Mouse (Mus musculus): Measurements from ENCODE around the gene Pilrb2. TPM values are rescaled to one million over a fixed set of nuclear protein-coding genes. Genes with fewer than 3 reads are reported as not detected.
"Not testable (repeated sequence)": the region's sequence is repeated elsewhere in the genome, so short reads cannot be mapped to it uniquely, and the experiment has no call there.

Pilrb2 gene
- 0.13 and 0.41 TPM in 2 replicates for polyA plus RNA-seq (2012; rRNA removed)
- 0.40 TPM in 1 of 2 replicates, not detected in the other for polyA plus RNA-seq (2014; fragmentation: Nextera tagmentation; extraction: Ambion mirVana)

DNA sequence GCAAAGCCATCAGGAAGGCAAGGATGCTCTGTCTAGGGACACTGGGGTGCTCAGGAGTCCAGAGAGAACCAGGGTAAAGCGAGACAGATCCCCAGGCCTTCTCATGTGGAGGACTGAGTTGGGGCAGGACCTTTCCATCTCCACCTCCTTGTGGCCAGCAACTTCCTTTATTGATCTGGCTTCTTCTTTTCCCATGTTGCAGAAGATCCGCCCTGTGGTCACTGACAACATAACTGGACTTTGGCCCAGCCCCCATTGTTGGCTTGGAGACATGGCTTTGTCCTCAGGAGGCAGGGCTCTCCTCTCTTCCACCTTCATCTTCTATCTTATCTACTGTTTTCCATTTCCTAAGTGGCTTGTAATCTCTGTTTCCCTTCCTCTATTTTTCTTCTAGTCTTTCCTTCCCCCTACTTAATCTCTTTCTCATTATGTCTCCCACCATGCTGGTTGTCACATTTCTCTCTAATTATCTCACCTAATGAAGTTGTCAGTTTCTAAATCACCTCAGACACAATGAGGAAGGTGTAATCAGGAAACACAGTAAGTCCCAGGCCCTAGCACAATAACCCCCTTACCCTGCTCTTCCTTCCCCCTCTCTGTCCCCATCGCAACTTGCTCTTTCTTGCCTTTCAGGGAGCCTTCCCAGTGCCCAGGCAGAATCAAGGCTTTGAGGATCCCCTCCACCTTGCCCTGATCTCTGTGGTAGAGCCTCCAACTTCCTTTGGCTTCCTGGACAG, at the start of gene Pilrb2:
Gene Pilrb2, minus strand, starts transcription at position 172 of the 737 bp plus-strand sequence.
- not testable (repeated sequence) for H3K4me2 ChIP-seq (replicated peaks; ENCODE audit: low read depth, low read length, severe bottlenecking); H3K4me3 ChIP-seq (replicated peaks; ENCODE audit: low read length); H3K9ac ChIP-seq (ENCODE audit: low read depth, low read length, severe bottlenecking); H3K4me1 ChIP-seq (ENCODE audit: control insufficient read depth, insufficient read depth, low read length); H3K9me3 ChIP-seq (ENCODE audit: control insufficient read depth, low read length); H3K36me3 ChIP-seq (ENCODE audit: control insufficient read depth, insufficient read depth, low read length); ATAC-seq (ENCODE audit: low FRiP score, low read depth); H3K27me3 ChIP-seq (ENCODE audit: control insufficient read depth, insufficient read depth, low read length); H3K27ac ChIP-seq (replicated peaks; ENCODE audit: low read depth, low read length); DNase-seq (ENCODE audit: low spot score)
- WGBS, result 63% methylated on average over 2 of the region's 3 CpGs

DNA sequence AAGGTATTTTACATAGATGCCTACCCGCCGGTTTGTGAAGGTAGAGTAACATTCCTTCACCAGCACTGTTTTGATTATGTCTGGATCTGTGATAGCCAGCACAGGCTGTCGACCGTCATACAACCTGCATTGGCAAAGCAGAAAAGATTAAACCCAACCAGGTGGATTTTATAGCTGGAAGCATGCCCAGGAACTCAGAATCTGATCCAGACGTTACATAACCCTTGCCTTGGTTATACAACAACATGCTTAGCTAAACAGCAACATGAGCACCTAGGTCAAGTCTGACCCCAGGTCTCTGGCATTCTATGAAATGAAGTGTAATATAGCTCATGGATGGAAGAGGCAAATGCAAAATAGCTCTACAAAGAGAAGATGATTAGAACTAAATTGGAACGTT, 43.9 kb upstream of the Pilrb2 start:
- no peak overlapping the region for H3K4me2 ChIP-seq (replicated peaks; ENCODE audit: low read depth, low read length, severe bottlenecking)
- no peak for ATAC-seq (ENCODE audit: low FRiP score, low read depth)
- no peak for DNase-seq (ENCODE audit: low spot score)
- no peaks in the 10 kb centered on the region for H3K36me3 ChIP-seq (ENCODE audit: control insufficient read depth, insufficient read depth, low read length)
- H3K27me3 ChIP-seq (ENCODE audit: control insufficient read depth, insufficient read depth, low read length), result no peaks in the 10 kb centered on the region
- WGBS, result 44% methylated on average over 6 of the region's 6 CpGs
- H3K9ac ChIP-seq (ENCODE audit: low read depth, low read length, severe bottlenecking), result no peak overlapping the region
- no peak for TF ChIP-seq POLR2A (IDR thresholded peaks at IDR 0.05; ENCODE audit: borderline replicate concordance, extremely low read depth, insufficient read depth, insufficient read length)
- no peaks in the 10 kb centered on the region for H3K9me3 ChIP-seq (ENCODE audit: control insufficient read depth, low read length)
- H3K4me3 ChIP-seq (replicated peaks; ENCODE audit: low read length), result no peak overlapping the region
- H3K27ac ChIP-seq (replicated peaks; ENCODE audit: low read depth, low read length), result no peak overlapping the region
- no peaks in the 10 kb centered on the region for H3K4me1 ChIP-seq (ENCODE audit: control insufficient read depth, insufficient read depth, low read length)

DNA sequence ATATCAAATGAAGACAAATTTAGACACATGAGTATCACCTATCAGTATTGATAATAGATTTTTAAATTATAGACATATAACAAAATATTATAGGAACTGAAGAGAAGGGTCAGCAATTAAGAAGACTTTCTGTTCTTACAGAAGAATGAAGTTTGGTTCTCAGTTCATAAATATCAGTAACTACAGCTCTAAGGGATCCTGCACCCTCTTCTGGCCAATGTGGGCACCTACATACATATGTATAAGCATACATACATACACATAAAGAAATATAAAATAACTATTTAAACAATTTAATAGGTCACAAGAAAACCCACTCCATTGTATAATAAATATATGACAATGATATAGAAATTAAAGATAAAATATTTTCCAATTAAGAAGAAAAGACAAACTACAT, 42.9 kb upstream of the Pilrb2 start:
- ATAC-seq (ENCODE audit: low FRiP score, low read depth) (no peak), DNase-seq (ENCODE audit: low spot score) (no peak)
- Histone ChIP-seq H3K4me2 (replicated peaks; ENCODE audit: low read depth, low read length, severe bottlenecking) (no peak overlapping the region), H3K36me3 (ENCODE audit: control insufficient read depth, insufficient read depth, low read length) (no peaks in the 10 kb centered on the region), H3K4me3 (replicated peaks; ENCODE audit: low read length) (no peak overlapping the region), H3K9me3 (ENCODE audit: control insufficient read depth, low read length) (no peaks in the 10 kb centered on the region), H3K27ac (replicated peaks; ENCODE audit: low read depth, low read length) (no peak overlapping the region), H3K4me1 (ENCODE audit: control insufficient read depth, insufficient read depth, low read length) (no peaks in the 10 kb centered on the region), H3K9ac (ENCODE audit: low read depth, low read length, severe bottlenecking) (no peak overlapping the region), H3K27me3 (ENCODE audit: control insufficient read depth, insufficient read depth, low read length) (no peaks in the 10 kb centered on the region)
- TF ChIP-seq POLR2A (IDR thresholded peaks at IDR 0.05; ENCODE audit: borderline replicate concordance, extremely low read depth, insufficient read depth, insufficient read length), result no peak

DNA sequence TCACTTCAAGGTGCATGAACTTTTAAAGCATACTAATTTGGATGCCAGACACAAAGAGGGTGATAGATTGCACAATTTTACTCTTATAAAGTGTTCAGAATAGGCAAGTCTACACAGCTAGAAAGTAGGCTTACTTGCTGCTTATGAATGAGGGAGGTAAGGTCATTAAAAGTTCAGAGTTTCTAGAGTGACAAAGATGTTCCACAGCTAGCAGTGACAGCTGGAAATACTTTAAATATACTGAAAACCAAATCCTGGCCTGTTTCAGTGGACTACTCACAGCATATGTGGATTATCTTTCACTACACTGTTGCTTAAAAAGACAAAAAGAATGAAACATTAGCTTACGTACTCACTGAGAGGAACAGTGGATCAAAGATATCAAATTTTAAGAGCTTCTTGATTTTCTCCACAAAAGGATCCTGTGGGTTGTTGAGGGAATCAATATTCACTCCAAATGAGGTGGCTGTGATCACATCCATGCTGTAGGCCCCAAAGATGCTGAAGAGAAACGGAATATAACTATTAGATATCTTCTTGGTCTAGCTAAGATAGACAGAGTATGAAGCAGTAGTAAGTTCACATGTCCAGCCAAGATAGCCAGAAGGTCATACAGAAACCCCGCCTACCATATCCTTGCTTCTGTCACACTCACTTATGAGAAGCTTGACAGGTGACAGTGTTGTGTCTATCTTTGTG, 38.1 kb upstream of the Pilrb2 start:
- H3K36me3 ChIP-seq (ENCODE audit: control insufficient read depth, insufficient read depth, low read length), result no peaks in the 10 kb centered on the region

DNA sequence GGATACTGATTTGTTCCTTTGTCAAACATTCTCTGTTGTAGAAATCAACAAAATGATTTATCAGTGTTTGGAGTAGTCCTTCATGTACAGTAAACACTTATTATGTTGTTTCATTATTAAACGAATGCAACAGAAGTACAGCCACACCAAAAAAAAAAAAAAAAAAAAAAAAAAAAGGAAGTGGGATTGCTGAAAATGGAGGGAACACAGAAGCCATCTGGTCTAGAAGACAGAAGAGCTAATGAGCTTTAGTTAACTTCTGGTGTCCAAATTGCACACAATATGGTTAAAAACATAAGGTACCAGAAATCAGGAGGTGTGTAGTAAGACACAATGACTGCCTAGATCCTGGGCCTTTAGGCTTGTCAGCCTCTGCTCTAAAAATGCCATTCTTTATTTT, 26.2 kb upstream of the Pilrb2 start:
- no peaks in the 10 kb centered on the region for H3K9me3 ChIP-seq (ENCODE audit: control insufficient read depth, low read length)
- ATAC-seq (ENCODE audit: low FRiP score, low read depth), result no peak
- no peaks in the 10 kb centered on the region for H3K27me3 ChIP-seq (ENCODE audit: control insufficient read depth, insufficient read depth, low read length)
- no peak for DNase-seq (ENCODE audit: low spot score)
- H3K36me3 ChIP-seq (ENCODE audit: control insufficient read depth, insufficient read depth, low read length), result no peaks in the 10 kb centered on the region
- no peak overlapping the region for H3K27ac ChIP-seq (replicated peaks; ENCODE audit: low read depth, low read length)
- H3K9ac ChIP-seq (ENCODE audit: low read depth, low read length, severe bottlenecking), result no peak overlapping the region
- no peak overlapping the region for H3K4me3 ChIP-seq (replicated peaks; ENCODE audit: low read length)
- WGBS, result 76% methylated on average over 1 of the region's 1 CpGs
- no peaks in the 10 kb centered on the region for H3K4me1 ChIP-seq (ENCODE audit: control insufficient read depth, insufficient read depth, low read length)
- no peak for TF ChIP-seq POLR2A (IDR thresholded peaks at IDR 0.05; ENCODE audit: borderline replicate concordance, extremely low read depth, insufficient read depth, insufficient read length)
- H3K4me2 ChIP-seq (replicated peaks; ENCODE audit: low read depth, low read length, severe bottlenecking), result no peak overlapping the region

More for the DNA sequence above, 38.1 kb upstream of the Pilrb2 start:
- Histone ChIP-seq H3K4me3 (replicated peaks; ENCODE audit: low read length) (no peak overlapping the region), H3K27ac (replicated peaks; ENCODE audit: low read depth, low read length) (no peak overlapping the region), H3K27me3 (ENCODE audit: control insufficient read depth, insufficient read depth, low read length) (no peaks in the 10 kb centered on the region), H3K9me3 (ENCODE audit: control insufficient read depth, low read length) (no peaks in the 10 kb centered on the region), H3K4me1 (ENCODE audit: control insufficient read depth, insufficient read depth, low read length) (no peaks in the 10 kb centered on the region), H3K9ac (ENCODE audit: low read depth, low read length, severe bottlenecking) (no peak overlapping the region), H3K4me2 (replicated peaks; ENCODE audit: low read depth, low read length, severe bottlenecking) (no peak overlapping the region)
- DNase-seq (ENCODE audit: low spot score) (no peak), ATAC-seq (ENCODE audit: low FRiP score, low read depth) (no peak)
- WGBS, result 74% methylated on average over 3 of the region's 3 CpGs
- TF ChIP-seq POLR2A (IDR thresholded peaks at IDR 0.05; ENCODE audit: borderline replicate concordance, extremely low read depth, insufficient read depth, insufficient read length), result no peak

All from limb, embryonic 14.5 days (tissue).